Mouse (Mus musculus): ENCODE results near the gene Lrrc8c.

GRCm38 (mm10) chr5:105580909-105581308 is 61.7 kb downstream of the Lrrc8c start:
- no peak for TF ChIP-seq CTCF (IDR thresholded peaks at IDR 0.05)
- no peak for TF ChIP-seq EP300 (IDR thresholded peaks at IDR 0.05)
